Mouse (Mus musculus): ENCODE data around the gene Sympk. TPM values are rescaled to one million over a fixed set of nuclear protein-coding genes. Genes with fewer than 3 reads are reported as not detected.

Sympk gene
- polyA plus RNA-seq, 1 experiment from 2014 or later: 26.8 TPM

- Histone ChIP-seq H3K9ac (no peak overlapping the region), H3K27ac (ENCODE audit: low read depth) (no peak overlapping the region), H3K27me3 (ENCODE audit: insufficient read depth, low read length) (no peaks in the 10 kb centered on the region), H3K4me2 (no peak overlapping the region), H3K4me3 (ENCODE audit: low read depth, low read length) (no peak overlapping the region), H3K9me3 (ENCODE audit: low read depth, low read length) (no peaks in the 10 kb centered on the region), H3K4me1 (ENCODE audit: insufficient read depth) (peaks cover 6% of the 10 kb centered on the region), H3K36me3 (ENCODE audit: insufficient read depth) (no peaks in the 10 kb centered on the region)
- 63% methylated on average over 15 of the region's 15 CpGs for WGBS
- no peak for DNase-seq
- TF ChIP-seq CTCF (IDR thresholded peaks at IDR 0.05; ENCODE audit: low read depth): no peak
- no peak for ATAC-seq (ENCODE audit: insufficient read depth)
Measured at GRCm38 (mm10) chr7:19014452-19014851, 9.7 kb upstream of the Sympk start.

- Histone ChIP-seq H3K9ac (no peak overlapping the region), H3K27me3 (ENCODE audit: insufficient read depth, low read length) (peaks cover 3% of the 10 kb centered on the region; the same call in 1 of the 2 replicates), H3K4me2 (no peak overlapping the region), H3K4me1 (ENCODE audit: insufficient read depth) (peaks cover 6% of the 10 kb centered on the region), H3K36me3 (ENCODE audit: insufficient read depth) (no peaks in the 10 kb centered on the region), H3K4me3 (ENCODE audit: low read depth, low read length) (no peak overlapping the region), H3K9me3 (ENCODE audit: low read depth, low read length) (no peaks in the 10 kb centered on the region), H3K27ac (ENCODE audit: low read depth) (no peak overlapping the region)
- no peak for TF ChIP-seq CTCF (IDR thresholded peaks at IDR 0.05; ENCODE audit: low read depth)
- 84% methylated on average over 4 of the region's 4 CpGs for WGBS
- DNase-seq: no peak
- ATAC-seq (ENCODE audit: insufficient read depth): no peak
Measured at GRCm38 (mm10) chr7:19016042-19016441, 8.1 kb upstream of the Sympk start.

GRCm38 (mm10) chr7:19017909-19018308 is 6.3 kb upstream of the Sympk start:
- 84% methylated on average over 7 of the region's 7 CpGs for WGBS
- Histone ChIP-seq H3K27me3 (ENCODE audit: insufficient read depth, low read length) (peaks cover 22% of the 10 kb centered on the region), H3K4me1 (ENCODE audit: insufficient read depth) (no peaks in the 10 kb centered on the region), H3K4me3 (ENCODE audit: low read depth, low read length) (no peak overlapping the region), H3K36me3 (ENCODE audit: insufficient read depth) (no peaks in the 10 kb centered on the region), H3K9me3 (ENCODE audit: low read depth, low read length) (no peaks in the 10 kb centered on the region), H3K27ac (ENCODE audit: low read depth) (no peak overlapping the region), H3K9ac (no peak overlapping the region), H3K4me2 (no peak overlapping the region)
- no peak for ATAC-seq (ENCODE audit: insufficient read depth)
- TF ChIP-seq CTCF (IDR thresholded peaks at IDR 0.05; ENCODE audit: low read depth): no peak
- DNase-seq: no peak

- Histone ChIP-seq H3K4me1 (ENCODE audit: insufficient read depth) (0 out of 2 replicates have a peak, but pooled peaks cover 5% of the 10 kb centered on the region), H3K9me3 (ENCODE audit: low read depth, low read length) (no peaks in the 10 kb centered on the region), H3K36me3 (ENCODE audit: insufficient read depth) (no peaks in the 10 kb centered on the region), H3K27ac (ENCODE audit: low read depth) (no peak overlapping the region), H3K9ac (no peak overlapping the region), H3K27me3 (ENCODE audit: insufficient read depth, low read length) (peaks cover 31% of the 10 kb centered on the region), H3K4me3 (ENCODE audit: low read depth, low read length) (no peak overlapping the region), H3K4me2 (0 out of 2 replicates have a peak overlapping the region, but pooled peaks have one; percentile 12)
- DNase-seq (no peak), ATAC-seq (ENCODE audit: insufficient read depth) (no peak)
- no peak for TF ChIP-seq CTCF (IDR thresholded peaks at IDR 0.05; ENCODE audit: low read depth)
- 10% methylated on average over 8 of the region's 8 CpGs for WGBS
Measured at GRCm38 (mm10) chr7:19021048-19021447, 3.1 kb upstream of the Sympk start.

GRCm38 (mm10) chr7:19022189-19022958 is 1.8 kb upstream of the Sympk start:
- whole genome bisulfite sequencing: 44% methylated on average over 18 of the region's 18 CpGs
- ATAC-seq (ENCODE audit: insufficient read depth) (no peak), DNase-seq (no peak)
- H3K36me3 ChIP-seq (ENCODE audit: insufficient read depth): no peaks in the 10 kb centered on the region
- no peak for TF ChIP-seq CTCF (IDR thresholded peaks at IDR 0.05; ENCODE audit: low read depth)
- 0 out of 2 replicates have a peak, but pooled peaks cover 5% of the 10 kb centered on the region for H3K4me1 ChIP-seq (ENCODE audit: insufficient read depth)
- no peak overlapping the region for H3K9ac ChIP-seq
- H3K27ac ChIP-seq (ENCODE audit: low read depth): no peak overlapping the region
- peaks cover 31% of the 10 kb centered on the region for H3K27me3 ChIP-seq (ENCODE audit: insufficient read depth, low read length)
- H3K4me3 ChIP-seq (ENCODE audit: low read depth, low read length): peak overlapping the region; percentile 76
- H3K9me3 ChIP-seq (ENCODE audit: low read depth, low read length): no peaks in the 10 kb centered on the region
- peak overlapping the region; percentile 51 for H3K4me2 ChIP-seq

GRCm38 (mm10) chr7:19023357-19023814 is 791 bp upstream of the Sympk start, which contains the start of gene Foxa3:
Gene Foxa3 (minus strand): TSS chr7:19023538.
- Histone ChIP-seq H3K9ac (peak within 1 kb of the TSS; percentile 90), H3K27me3 (ENCODE audit: insufficient read depth, low read length) (peaks cover 31% of the 10 kb centered on the region), H3K4me3 (ENCODE audit: low read depth, low read length) (peak within 1 kb of the TSS; percentile 76), H3K27ac (ENCODE audit: low read depth) (0 out of 2 replicates have a peak within 1 kb of the TSS, but pooled peaks have one; percentile 20), H3K4me2 (peak within 1 kb of the TSS; percentile 91), H3K36me3 (ENCODE audit: insufficient read depth) (no peaks in the 10 kb centered on the region), H3K9me3 (ENCODE audit: low read depth, low read length) (no peaks in the 10 kb centered on the region), H3K4me1 (ENCODE audit: insufficient read depth) (0 out of 2 replicates have a peak, but pooled peaks cover 5% of the 10 kb centered on the region)
- 3% methylated on average over 30 of the region's 30 CpGs for WGBS
- DNase-seq (peak; percentile 48), ATAC-seq (ENCODE audit: insufficient read depth) (peak; percentile 35; the same call in 1 of the 2 replicates)
- TF ChIP-seq CTCF (IDR thresholded peaks at IDR 0.05; ENCODE audit: low read depth): no peak

GRCm38 (mm10) chr7:19024581-19025255 is 541 bp downstream of the Sympk start:
- Histone ChIP-seq H3K4me1 (ENCODE audit: insufficient read depth) (0 out of 2 replicates have a peak, but pooled peaks cover 5% of the 10 kb centered on the region), H3K4me3 (ENCODE audit: low read depth, low read length) (peak overlapping the region; percentile 76), H3K27me3 (ENCODE audit: insufficient read depth, low read length) (peaks cover 31% of the 10 kb centered on the region), H3K27ac (ENCODE audit: low read depth) (peak overlapping the region; percentile 20; the same call in 1 of the 2 replicates), H3K9ac (peak overlapping the region; percentile 90), H3K4me2 (peak overlapping the region; percentile 91), H3K9me3 (ENCODE audit: low read depth, low read length) (no peaks in the 10 kb centered on the region), H3K36me3 (ENCODE audit: insufficient read depth) (peaks cover 11% of the 10 kb centered on the region)
- DNase-seq (peak; percentile 15), ATAC-seq (ENCODE audit: insufficient read depth) (peak; percentile 69)
- TF ChIP-seq CTCF (IDR thresholded peaks at IDR 0.05; ENCODE audit: low read depth): no peak
- WGBS: under 1% methylated on average over 32 of the region's 36 CpGs
